Mouse (Mus musculus) layer of hippocampus, postnatal 25 days (tissue): ENCODE measurements around the gene Ulk3. TPM values are rescaled to one million over a fixed set of nuclear protein-coding genes. Genes with fewer than 3 reads are reported as not detected.

Experiments
- DNase-seq, 2 experiments: peaks; one replicate each; pipeline ENCODE4 v3.0.0; 2022; ENCODE audit warnings: mixed read lengths in 2 of 2, low spot score in 1 of 2; ENCODE audit errors: extremely low spot score in 1 of 2
- total RNA-seq, 2 experiments: library from RNA; stranded (reverse); gene quantifications; 2 replicates each; pipeline ENCODE4 v1.2.3; 2021

The Ulk3 gene
- total RNA-seq, 2 experiments from 2014 or later, result 18.4 to 31.8 TPM

DNA sequence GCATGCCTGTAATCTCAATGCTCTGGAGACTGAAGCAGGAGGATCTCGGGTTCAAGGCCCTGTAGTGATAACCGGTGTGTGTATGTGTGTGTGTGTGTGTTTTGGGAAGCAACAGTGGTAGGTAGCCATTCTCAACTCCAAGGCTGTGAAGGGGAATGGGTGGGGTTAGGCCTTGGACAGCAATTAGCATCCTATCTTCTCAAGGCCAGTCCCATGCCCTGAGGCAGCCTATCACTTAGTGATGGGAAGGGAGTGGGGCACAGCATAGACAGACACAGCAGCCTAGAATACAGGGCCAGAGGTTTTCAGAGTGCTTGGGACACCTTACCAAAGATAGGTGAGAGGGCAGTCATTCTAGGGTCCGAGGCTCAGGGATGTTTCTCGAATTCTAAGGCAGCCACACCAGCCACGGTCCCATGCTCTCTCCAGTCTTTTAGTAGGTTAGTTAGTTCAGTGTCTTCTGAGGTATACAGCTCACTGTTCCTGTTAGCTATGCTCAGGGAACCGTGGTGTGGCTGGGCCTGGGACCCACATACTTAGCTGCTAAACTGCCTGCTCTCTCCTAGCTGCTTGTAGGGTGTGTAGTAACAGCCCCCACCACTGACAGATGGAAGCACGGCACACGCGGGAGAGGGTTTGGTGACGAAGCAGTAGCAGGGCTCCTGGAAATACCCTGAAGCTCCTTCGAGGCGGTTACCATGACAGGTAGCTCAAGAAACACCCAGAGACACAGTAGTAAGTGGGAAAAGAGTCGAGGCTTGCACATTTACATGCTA is 52.7 kb downstream of the Ulk3 start:
- no peak for DNase-seq

DNA sequence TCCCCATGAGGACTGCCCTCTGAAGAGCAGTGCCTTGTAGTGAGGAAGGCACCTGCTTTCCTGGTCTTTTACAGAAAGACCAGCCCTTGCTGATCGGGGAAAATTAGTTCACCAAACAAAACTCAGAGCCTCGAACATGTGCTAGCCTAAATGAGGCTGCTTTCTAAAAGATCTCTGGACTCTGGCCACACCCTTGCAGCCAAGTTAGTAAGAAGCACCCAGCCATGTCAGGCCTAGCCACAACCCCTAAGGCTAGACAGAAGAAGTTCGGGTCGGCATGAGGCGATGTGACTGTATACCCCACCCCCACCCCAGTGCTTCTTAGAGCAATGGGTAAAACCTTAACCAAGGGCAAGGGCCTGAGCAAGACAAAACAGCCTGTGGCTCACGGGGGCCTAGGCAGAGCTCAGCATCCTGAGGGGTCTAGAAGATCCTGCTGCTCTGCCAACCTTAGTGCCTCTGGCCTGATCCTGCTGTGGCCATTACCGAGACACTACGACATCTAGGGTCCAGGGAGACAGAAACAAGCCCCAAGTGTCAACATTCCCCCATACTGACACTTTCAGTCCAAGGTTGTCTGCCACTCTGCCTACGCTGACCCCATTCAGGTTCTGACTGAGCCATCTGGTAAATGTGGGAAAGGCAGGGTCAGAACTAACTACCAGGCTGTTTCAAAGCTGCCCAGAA is 54.1 kb downstream of the Ulk3 start:
- DNase-seq, result no peak

DNA sequence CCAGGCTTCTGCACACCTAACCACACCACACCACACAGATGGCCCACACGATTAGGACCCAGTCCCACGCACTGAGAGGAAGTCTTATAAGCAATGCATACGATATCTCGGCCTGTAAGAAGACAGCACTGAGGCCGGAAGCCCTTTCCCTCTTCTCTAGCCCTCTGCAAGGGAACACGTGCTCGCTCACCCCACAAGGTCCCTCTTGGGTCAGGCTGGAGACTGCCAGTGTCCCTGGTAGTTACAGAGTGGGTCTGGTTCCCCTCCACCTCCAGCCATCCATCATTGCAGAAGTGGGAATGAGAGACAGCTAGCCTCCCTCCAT is 54.6 kb downstream of the Ulk3 start:
- DNase-seq, result no peak

DNA sequence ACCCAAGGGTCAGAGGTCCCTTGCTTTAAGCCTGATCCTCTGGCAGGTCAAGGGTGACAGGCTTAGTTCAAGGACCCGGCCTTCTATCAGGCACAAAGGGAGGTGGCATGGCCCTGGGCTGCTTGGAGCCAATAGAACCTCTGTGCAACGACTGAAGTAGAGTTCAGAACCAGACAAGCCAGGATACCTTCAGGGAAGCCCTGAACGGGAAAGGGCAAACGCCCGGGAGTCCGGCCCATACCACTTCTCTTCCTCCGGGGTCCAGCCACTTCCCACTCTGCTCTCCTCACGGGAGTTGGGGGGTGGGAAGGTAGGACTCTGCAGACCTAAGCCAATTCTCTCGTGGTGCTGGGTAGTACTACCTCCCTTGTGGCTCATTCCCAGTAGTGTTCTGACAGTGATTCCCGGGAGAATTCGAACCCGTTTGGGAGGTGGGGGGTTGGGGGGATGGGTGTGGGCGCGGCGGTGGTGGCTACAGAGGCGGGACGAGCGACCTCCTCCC is 55.2 kb downstream of the Ulk3 start:
- no peak for DNase-seq

DNA sequence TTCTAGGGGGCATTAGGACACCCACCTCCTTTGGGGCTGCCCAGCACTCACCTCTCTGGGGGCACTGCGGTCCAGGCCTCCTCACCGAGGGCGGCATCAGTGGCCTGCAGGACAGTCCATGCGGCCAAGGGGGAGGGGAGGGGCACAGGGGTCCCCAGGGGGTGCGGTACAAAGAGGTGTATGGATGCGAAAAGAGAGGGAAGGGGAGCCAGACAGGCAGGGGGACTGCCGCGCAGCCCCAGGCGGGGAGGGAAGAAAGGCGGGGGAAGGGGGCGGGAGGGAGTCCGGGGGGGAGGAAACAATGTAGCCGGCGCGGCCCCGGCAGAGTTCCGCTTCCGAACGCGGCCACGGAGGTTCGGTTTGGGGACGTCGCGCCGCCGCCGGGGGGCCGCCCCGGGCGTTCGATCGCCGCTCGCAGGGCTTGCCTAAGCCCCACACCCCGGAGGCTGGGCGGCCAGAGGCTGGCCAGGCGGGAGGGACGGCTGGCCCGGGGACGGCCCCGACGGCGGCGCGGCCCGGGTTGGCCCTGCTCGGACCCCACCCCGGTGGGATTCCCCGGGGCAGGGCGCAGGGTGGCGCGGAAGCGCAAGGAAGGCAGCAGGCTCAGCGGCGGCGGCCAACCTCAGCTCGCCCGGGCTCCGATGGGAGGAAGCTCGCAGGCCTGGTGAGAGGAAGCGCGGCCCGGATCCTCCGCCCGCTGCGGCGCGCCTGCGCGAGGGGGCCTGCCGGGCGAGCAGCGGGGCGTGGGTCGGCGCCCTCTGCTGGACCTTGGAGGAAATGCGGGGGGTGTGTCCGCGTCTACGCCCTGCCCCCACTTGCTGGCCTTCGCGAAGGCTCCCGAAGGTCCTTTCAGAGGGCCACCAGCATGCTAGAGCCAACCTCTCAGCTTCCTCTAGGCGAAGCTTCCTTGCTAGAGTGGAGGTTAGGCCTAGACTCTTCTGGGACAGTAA is 56.0 kb downstream of the Ulk3 start:
- peak; percentile 92 to 95 for DNase-seq

Other genes starting within 250 kb of the Ulk3 start
- 10 to 100 TPM; 11.5 to 17.4 TPM for gene Ppcdc, start 149.3 kb upstream of the Ulk3 start, total RNA-seq
- 100 to 1,000 TPM; 420 to 434 TPM for gene Scamp5, start 121.4 kb upstream of the Ulk3 start, total RNA-seq
- 10 to 100 TPM; 10.9 to 13.2 TPM for gene Rpp25, start 85.4 kb upstream of the Ulk3 start, total RNA-seq
- gene Cox5a, start 68.2 kb upstream of the Ulk3 start, total RNA-seq, result 100 to 1,000 TPM; 389 to 459 TPM
- 10 to 100 TPM; 21.5 to 22.5 TPM for gene Fam219b, start 51.9 kb upstream of the Ulk3 start, total RNA-seq
- gene Mpi, start 36.7 kb upstream of the Ulk3 start, total RNA-seq, result 10 to 100 TPM; 69.5 to 76.0 TPM
- 10 to 100 TPM; 26.2 TPM for gene Scamp2, start 28.5 kb upstream of the Ulk3 start, total RNA-seq
- gene Cplx3, start 16.8 kb downstream of the Ulk3 start, total RNA-seq, result 1 to 10 TPM; 2.7 to 3.0 TPM
- gene Lman1l, start 31.3 kb downstream of the Ulk3 start, total RNA-seq, result not detected
- gene Csk, start 64.2 kb downstream of the Ulk3 start, total RNA-seq, result 10 to 100 TPM; 37.5 to 37.9 TPM
- gene Cyp1a2, start 94.3 kb downstream of the Ulk3 start, total RNA-seq, result not detected
- under 1 TPM; 0.12 to 0.14 TPM for gene Cyp1a1, start 98.5 kb downstream of the Ulk3 start, total RNA-seq
- gene Edc3, start 119.1 kb downstream of the Ulk3 start, total RNA-seq, result 10 to 100 TPM; 14.0 to 15.2 TPM
- gene Clk3, start 176.4 kb downstream of the Ulk3 start, total RNA-seq, result 10 to 100 TPM; 72.9 to 75.2 TPM
- gene Arid3b, start 247.3 kb downstream of the Ulk3 start, total RNA-seq, result 1 to 10 TPM; 4.8 to 9.9 TPM